Mouse (Mus musculus) adrenal gland, adult (tissue): Measurements from ENCODE around the gene Dock11.

Experiments used
- DNase-seq, 2 experiments: peaks; one replicate each; pipeline ENCODE4 v3.0.0; 2022 to 2023; ENCODE audit warnings: low spot score in 1 of 2; ENCODE audit not compliant: inconsistent age in 2 of 2

Gene Dock11

DNA sequence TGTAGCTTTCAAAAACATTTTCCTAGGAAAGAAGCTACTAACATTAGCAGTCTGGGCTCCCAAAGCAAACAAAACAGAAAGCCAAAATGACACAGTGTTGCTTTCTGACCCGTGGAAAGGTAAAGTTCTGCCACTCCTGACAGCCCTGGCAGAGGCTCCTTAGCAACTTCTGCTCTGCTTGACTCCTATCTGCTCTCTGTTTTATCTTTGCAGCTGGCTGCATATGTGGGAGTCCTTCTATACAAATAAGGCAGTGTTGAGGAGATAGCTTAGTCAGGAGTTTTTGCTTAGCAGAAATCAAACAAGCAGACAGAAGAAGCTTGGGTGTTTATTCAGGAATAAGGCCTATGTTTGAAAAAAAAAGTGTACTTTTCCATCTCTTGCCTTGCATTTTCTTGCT is 57.8 kb downstream of the Dock11 start:
- DNase-seq, result no peak

DNA sequence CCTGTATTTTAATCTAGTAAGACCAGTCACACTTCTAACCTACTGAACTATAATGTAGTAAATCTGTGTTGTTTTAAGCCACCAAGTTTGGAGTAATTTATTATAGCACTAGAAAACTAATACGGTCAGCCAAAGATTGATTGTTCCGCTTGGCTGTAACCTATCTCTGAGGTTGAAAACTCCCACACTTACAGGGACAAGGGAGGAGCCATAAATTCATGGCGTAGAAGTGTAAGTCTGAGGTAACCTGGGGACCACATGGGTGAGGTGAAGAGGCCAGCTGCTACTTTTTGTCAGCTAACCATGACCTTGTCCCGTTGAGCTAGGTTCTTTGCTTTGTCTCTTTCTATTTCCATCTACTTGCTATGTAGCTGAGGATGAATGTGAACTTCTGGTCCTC is 61.5 kb downstream of the Dock11 start:
- DNase-seq, result no peak

DNA sequence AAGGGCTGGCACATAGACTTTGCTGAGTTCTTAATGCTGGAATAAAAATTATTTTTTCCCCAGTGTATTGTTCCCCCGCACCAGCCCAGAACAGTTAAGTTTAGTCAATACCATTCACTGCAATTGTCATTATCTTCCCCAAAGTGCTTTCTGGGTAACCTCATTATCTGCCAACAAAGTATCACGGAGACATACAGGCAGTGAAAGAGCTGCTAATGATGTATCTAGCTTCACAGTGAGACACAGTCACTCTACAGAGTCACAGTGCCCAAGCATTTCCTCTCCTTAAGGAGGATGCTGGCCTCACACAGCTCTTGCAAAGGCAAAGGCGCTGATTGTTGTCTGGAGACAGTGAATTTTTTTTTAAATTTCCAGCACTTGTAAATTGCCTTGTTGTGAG is 63.3 kb downstream of the Dock11 start:
- DNase-seq, result no peak

DNA sequence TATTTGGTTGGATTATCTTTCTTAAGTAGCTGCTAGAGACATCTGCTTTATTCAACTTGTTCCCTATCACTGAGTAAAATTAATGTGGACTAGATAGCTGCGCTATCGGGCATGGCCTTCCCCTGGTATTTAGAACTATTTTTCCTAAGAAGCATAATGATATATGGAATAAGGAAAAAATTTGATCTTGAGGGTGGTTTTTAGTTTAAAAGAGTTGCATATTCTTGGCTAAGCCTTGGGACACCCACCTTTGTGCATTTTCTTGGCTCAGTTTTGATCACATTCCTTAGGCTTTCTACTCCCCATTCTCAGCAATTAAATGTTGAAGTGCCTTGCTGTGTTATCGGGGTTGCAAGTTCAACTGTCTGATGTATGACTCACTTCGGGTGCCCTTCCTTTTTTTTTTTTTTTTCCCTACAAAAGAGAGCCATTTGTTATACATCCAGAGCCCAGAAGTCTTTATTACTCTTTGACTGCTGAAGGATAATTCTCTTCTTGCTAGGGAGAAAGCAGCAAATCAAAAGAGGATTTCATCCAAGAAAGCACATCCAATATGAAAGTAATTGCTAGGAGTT is 64.0 kb downstream of the Dock11 start:
- peak in 1 of 2 experiments; percentile 60 for DNase-seq

DNA sequence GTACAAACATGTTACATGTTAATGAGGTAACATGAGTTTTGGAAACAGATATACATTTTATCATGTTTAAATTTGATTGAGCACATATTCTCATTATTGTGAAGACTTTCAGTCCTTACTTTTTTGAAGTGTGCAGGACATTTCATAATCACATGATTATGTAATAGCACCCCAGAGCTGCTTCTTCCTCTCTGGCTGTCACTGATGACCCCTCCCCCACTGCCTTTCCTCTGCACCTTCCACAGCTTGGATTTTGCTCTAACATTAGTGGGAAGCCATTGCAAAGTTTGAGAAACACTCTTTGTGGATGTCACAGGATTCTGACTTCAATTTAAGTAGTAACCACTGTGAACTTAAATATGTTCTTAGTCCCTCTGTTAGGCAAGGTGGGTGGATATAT is 67.6 kb downstream of the Dock11 start:
- DNase-seq, result no peak

DNA sequence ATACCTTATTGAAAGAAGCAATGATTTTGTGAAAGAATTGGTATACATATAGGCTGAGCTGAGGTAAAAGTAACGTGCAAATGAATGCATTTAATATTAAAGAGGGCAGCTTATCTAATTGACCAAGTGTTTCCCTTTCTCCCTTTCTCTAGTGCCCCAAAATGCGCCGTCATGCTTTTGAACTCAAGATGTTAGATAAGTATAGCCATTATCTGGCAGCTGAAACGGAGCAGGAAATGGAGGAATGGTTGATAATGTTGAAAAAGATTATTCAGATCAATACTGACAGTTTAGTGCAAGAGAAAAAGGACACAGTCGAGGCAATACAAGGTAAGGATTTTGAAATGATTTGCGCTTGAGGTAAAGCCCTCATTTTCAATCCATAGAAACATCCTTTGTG is 74.5 kb downstream of the Dock11 start:
- no peak for DNase-seq

DNA sequence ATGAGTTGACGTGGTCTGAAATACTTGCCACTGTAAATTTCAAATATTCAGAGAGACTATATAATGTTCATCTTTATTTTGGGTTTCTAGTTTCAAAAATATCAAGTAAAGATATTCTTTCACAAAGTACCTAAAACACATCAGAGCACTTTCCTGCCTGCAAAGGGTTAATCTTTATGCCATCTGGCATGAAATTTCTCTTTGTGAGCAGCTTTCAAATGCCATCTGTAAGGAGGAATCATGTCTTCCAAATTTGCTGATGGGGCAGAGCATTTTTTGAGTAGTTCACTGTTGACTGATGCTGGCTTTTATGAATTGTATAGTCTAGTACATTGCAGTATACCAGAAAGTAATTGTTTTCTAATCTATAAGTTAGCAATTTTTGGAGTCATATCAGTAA is 80.6 kb downstream of the Dock11 start:
- no peak for DNase-seq

DNA sequence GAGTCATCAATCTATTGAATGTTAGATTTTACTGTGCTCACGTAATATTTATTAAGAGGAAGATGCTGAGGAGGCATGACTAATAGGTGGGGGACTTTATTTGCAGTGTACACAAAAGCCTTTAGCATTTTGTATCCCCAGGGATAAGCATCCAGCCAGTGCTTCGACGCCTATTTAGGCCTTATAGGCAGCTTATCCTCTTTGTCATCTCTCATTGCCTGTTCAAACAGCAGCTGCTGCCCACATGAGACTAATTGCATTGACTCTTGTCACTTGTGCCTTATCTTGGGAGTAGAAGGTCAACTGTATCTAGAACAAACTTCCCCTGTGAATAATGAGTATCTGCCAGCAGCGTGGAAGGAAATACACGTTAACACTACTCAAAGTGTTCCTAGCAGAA is 88.0 kb downstream of the Dock11 start:
- DNase-seq, result peak in 1 of 2 experiments; percentile 20

DNA sequence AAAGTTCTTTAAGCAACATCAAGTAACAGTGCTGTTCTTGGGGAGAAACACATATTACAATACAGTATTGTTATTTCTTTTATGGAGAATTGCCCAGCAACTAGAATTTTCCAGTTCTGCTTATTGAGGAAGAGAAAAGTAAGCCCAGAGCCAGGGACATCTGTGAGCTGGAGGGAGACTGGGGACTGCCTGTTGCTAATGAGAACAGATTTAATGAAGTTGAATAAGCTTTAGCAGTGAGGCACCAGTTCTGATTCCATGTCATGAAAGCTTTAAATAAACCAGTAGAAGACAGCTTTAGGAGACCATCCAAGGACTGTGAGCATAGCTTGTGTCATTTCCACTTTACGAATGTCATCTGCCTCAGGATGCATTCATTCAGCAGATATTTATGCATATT is 99.3 kb downstream of the Dock11 start:
- DNase-seq, result no peak

DNA sequence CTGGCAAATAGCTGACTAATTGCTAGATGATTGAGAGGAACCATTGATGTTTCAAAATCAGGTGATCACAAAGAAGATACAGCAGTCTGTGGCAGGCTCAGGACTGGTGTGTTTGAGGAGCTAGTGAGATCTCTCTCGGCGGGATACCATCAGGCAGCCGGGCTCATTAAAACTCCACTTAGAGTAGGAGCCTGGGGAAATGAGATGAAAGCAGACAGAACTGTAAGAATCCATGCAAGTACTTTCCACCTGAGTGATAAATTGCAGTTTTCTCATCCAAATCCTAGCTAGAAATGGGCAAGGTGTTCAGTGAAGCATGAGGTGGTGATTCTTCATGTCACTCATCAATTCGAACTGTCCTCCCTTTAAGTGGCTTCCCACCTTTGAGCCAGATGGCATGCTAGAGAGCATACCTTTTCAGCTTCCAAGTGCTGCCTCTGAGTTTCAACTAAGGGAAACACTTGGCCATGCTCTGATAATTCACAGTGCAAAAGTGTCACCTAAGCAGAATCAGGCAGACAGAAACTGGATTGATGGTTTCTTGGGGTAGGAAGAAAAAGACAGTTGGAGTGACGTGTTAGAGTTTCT is 102.0 kb downstream of the Dock11 start:
- no peak for DNase-seq

DNA sequence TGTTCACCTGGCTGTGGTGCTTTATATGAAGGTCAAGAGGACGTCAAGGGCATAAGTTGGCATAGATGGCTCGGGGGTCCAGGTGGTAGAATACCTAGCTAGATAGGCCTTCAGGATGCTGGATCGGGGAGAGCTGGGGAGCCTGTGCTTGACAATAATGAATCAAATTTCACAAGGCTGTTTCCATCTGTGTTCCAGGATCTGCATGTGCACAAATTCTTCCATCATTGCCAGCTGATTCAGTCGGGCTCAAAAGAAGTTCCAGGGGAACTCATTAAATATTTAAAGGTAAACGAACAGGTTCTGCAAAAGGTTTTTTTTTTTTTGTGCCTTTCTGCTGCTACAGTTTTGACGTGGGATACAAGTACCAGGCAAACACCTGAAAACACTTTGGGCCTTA is 105.6 kb downstream of the Dock11 start:
- DNase-seq, result no peak

DNA sequence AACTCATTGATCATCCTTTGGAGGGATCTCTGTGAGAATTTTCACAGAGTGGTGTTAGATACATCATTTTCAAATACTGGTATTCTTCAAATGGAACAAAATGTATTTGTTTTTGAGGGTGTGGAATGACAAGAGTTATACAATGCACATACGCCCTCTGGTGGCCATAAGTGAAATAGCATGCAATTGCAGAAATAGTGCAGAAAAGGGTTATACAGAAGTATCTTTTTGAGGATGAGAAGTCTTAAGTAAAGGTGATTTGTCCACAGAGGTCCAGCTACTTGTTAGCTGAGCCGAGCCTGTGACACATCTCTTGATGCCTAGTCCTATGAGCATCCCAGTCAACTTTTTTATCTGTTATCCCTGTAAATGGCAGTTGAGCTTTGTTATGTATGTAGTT is 108.4 kb downstream of the Dock11 start:
- DNase-seq, result peak in 1 of 2 experiments; percentile 62

DNA sequence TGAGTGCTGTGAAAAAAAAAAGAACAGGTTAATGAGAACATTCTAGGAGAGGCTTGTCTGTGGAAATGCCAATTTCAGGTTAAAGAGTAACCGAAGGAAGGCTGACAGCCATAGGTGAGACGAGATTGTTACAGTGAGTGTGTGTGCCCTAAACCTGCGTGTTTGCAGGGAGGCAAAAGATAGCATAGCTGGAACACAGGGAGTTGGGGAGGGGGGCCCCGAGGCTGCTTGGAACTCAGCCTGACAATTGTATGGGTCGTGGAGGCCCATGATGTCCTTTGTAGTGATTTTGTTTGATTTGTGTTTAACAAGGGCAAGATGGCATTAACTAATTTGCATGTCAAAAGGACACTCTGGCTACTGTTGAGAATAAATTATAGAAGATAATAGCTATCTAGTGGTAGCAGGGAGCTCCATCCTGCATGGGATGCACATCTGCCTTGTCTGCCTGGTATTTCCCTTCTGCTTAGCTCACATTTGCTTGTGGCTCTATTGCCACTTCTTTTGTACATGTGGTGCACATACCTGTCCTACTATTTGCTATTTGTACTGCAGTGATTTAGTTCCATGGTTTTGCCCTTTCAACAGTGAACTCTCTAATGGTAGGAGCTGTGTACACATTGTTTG is 109.3 kb downstream of the Dock11 start:
- no peak for DNase-seq

DNA sequence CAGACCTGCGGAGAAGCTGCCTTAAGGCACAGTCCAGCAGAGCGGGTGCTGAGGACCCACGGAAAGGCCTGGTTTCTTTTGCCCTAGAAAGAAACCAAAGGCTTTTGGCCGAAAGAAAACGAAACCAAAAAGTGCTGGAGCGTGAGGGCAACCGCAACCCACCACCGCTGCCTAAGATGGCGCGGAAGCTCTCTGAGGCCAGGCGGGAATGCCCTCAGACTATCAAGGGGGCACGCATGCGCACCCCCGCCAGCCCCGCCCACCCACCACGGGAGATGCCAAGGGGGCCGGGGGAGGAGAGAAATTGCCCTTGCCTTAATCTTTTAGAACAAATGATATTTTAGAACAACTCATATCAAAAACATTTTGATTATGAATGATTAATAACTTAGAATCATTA is 137.0 kb downstream of the Dock11 start:
- no peak for DNase-seq

DNA sequence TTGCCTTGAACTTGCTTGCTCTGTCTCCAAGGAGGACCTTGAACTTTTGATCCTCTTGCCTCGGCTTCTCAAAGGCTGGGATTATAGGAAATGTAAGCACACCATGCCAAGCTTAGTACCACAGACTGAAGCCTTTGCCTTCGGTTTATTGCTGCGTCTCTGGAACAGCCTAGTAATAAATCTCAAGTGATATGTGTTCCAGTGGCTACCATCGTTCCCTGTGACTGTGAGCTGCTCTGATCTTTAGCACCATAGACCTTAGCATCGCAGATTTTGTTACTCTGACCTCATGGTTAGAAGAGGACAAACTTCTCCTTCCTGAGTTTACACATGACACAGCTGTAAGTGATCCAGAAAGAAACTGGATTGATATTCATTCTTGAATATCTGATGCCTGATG is 142.5 kb downstream of the Dock11 start:
- DNase-seq, result no peak

DNA sequence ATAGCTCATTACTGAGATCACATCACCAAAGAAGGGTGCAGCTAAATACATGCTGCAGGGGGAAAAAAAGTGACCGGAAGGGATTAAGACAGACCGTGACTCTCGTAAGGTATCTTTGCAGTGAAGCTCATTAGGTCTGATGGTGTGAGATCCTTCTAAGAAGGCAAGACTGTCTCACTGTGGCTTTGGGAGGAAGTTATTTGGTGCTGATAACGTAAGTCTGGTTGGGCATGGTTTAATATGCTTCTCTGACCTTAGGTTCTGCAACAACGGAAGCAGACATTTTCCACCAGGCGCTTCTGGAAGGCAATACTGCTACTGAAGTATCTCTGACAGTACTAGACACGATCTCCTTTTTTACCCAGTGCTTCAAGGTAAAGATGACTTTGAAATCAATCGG is 145.4 kb downstream of the Dock11 start:
- DNase-seq, result no peak

DNA sequence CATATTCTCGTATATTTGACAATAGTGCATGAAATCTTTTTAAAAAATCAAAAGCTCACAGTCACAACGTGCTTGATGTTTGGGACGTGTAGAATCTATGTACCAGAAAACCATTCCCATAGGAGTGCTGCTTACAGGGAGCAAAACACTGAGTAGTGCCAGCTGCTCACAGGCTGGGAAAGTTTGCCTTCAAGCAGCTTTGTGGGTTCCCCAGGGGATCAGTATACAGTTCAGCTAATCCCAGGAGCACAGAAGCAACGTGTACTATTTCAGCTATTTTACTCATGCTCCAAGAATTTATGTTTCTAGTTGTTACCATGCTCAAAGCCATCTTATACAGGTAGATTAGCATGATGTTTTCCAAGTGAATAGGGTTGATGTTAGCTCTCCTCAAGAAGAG is 157.1 kb downstream of the Dock11 start:
- no peak for DNase-seq

DNA sequence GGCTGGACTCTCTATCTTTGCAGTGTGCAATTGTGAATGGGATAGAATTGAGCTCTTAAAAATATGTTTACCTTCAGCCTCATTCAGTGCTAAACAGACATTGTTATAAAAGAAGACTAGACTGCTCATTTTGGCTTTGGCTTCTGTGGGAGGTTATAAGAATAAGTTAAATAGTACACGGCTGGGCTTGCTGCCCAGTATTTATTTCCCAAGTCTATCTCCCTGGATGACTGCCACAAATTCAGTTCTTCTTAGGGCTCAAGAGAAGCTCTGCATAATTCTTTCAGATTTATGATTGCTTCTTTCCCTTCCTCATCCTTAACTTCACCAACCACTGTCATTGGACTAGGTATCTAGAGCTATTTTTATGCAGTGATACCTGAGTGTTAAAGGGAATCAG is 158.8 kb downstream of the Dock11 start:
- peak in 1 of 2 experiments; percentile 48 for DNase-seq

DNA sequence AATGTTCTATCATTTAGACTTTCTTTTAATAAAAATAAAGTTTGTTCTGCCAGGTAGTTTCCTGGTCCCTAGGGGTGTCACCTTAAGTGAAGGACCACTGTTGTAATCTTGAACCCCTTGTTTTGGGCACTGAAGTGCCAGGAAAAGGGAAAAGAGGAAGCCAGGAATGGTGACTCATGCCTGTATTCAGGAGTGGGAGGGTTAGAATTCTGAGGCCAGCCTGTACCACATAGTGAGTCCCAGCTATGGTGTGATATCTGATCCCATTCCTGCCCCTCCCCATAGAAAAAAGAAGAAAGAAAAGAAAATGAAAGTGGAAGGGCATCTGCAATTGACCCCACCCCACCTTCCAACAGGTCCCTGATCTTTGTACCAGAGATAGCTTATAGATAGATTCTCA is 161.7 kb downstream of the Dock11 start:
- no peak for DNase-seq

DNA sequence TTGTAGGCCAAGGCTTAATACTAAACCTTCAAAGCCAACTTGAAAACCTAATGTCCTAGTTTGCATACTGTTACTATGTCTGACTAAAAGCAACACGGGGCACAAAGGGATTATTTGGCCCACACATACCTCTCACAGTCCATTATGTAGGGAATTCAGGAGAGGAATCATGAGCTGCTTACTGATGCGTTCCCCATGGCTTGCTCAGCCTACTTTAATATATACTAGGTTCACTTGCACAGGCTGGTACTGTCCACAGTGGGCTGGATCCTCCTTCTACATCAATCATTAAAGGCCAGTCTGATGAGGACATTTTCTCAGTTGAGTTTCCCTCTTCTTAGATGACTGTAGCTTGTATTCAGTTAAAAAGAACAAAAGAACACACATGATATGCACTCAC is 185.4 kb downstream of the Dock11 start:
- DNase-seq, result no peak

DNA sequence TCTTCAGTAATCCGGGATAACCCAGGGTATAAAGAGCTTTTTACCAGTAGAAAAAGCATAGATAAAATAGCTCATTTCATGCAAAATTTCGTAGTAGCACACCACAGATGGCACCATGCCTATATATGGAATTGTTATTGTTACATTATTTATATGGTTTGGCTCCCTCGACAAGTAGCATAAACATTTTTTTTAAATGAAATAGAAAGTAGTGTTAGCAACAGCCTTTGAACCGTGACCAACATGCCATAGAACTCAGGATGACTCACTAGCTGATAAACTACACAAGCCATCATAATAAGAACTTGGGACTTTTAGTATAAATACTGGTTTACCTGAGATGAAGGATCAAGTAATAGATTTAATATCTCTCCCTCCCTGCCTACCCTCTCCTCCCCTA is 188.5 kb downstream of the Dock11 start:
- DNase-seq, result no peak

DNA sequence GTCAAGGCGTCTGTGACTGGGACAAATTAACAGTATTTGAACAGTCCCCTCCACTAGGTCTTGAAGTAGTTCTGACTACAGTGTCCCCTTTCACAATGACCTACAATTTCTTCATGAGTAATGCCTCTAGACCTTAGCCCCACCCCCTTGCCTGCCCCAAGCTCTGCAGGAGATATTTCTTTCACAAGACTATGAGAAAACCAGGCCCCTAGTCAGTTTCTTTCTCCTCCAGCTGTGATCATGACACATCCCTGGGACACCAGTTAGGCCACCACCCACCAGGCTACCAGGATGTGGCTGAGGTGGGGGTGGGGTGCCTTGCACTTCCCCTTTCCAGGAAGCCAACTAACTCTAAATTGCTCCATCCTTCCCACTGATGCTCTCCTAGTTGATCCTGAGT is 194.3 kb downstream of the Dock11 start:
- peak; percentile 11 to 51 for DNase-seq
